Mouse (Mus musculus): ENCODE results near the gene Lekr1. TPM values are rescaled to one million over a fixed set of nuclear protein-coding genes. Genes with fewer than 3 reads are reported as not detected.
"Not testable (repeated sequence)": the region's sequence is repeated elsewhere in the genome, so short reads cannot be mapped to it uniquely, and the experiment has no call there.

Gene Lekr1
- total and polyA plus RNA-seq, 3 experiments = 1.8 to 2.5 TPM; not detected in 1

- no peaks in the 10 kb centered on the region for H3K79me2 ChIP-seq (ENCODE audit: control insufficient read depth, insufficient read depth, low read length, poor library complexity)
- H3K27me3 ChIP-seq (ENCODE audit: control insufficient read depth in 1 of 2, insufficient read depth in 2 of 2, low read length in 2 of 2) = peaks cover under 1 to 1% of the 10 kb centered on the region in 2 experiments
- no peak overlapping the region for H3K4me3 ChIP-seq (ENCODE audit: control insufficient read depth in 1 of 2, insufficient read depth in 1 of 2, low read depth in 2 of 2, low read length in 2 of 2)
- TF ChIP-seq POLR2A (IDR thresholded peaks at IDR 0.05; ENCODE audit: control insufficient read depth in 1 of 2, insufficient read depth in 1 of 2, low read depth in 1 of 2, low read length in 2 of 2, poor library complexity in 1 of 2) (no peak), ELF1 (IDR thresholded peaks at IDR 0.05; ENCODE audit: low read depth, low read length) (no peak), ZNF384 (IDR thresholded peaks at IDR 0.05; ENCODE audit: low read depth, low read length) (no peak), CTCF (IDR thresholded peaks at IDR 0.05 in 2 of 3, conservative IDR thresholded peaks at IDR 0.05 in 1 of 3; ENCODE audit: control insufficient read depth in 1 of 3, insufficient read depth in 1 of 3, low read depth in 2 of 3, low read length in 3 of 3, poor library complexity in 1 of 3, severe bottlenecking in 1 of 3) (no peak), UBTF (IDR thresholded peaks at IDR 0.05; ENCODE audit: borderline replicate concordance, insufficient read depth, low read depth, low read length) (no peak), EP300 (IDR thresholded peaks at IDR 0.05; ENCODE audit: low read depth in 1 of 2, low read length in 2 of 2) (no peak), GATA1 (IDR thresholded peaks at IDR 0.05; ENCODE audit: low read depth, low read length) (no peak), MAZ (IDR thresholded peaks at IDR 0.05; ENCODE audit: low read depth, low read length) (no peak), MXI1 (IDR thresholded peaks at IDR 0.05; ENCODE audit: low read depth, low read length) (no peak), POLR2AphosphoS5 (IDR thresholded peaks at IDR 0.05; ENCODE audit: borderline replicate concordance, low read depth, low read length) (no peak), CHD2 (IDR thresholded peaks at IDR 0.05; ENCODE audit: low read length) (no peak), TBP (IDR thresholded peaks at IDR 0.05; ENCODE audit: low read depth, low read length) (no peak), KAT2A (conservative IDR thresholded peaks at IDR 0.05; ENCODE audit: low read depth, low read length) (no peak), TAL1 (IDR thresholded peaks at IDR 0.05; ENCODE audit: low read length) (no peak), ETS1 (IDR thresholded peaks at IDR 0.05; ENCODE audit: low read depth, low read length) (no peak), CHD1 (IDR thresholded peaks at IDR 0.05; ENCODE audit: low read depth, low read length) (no peak), RCOR1 (IDR thresholded peaks at IDR 0.05; ENCODE audit: low read depth, low read length) (no peak), ZC3H11A (IDR thresholded peaks at IDR 0.05; ENCODE audit: low read depth, low read length) (no peak), NRF1 (IDR thresholded peaks at IDR 0.05; ENCODE audit: insufficient read depth, low read depth, low read length, poor library complexity, severe bottlenecking) (no peak)
- no peaks in the 10 kb centered on the region for H3K9me3 ChIP-seq (replicated peaks; ENCODE audit: insufficient read depth, low read length)
- no peak for DNase-seq (ENCODE audit: low read depth, low spot score)
- no peaks in the 10 kb centered on the region for H3K36me3 ChIP-seq (ENCODE audit: control insufficient read depth in 1 of 2, insufficient read depth in 2 of 2, low read length in 2 of 2)
- H3K27ac ChIP-seq (ENCODE audit: control insufficient read depth, low read depth, low read length) = no peak overlapping the region
- H3K4me1 ChIP-seq (ENCODE audit: control insufficient read depth in 1 of 2, insufficient read depth in 2 of 2, low read length in 2 of 2) = no peaks in the 10 kb centered on the region
- no peak overlapping the region for H3K9ac ChIP-seq (ENCODE audit: control insufficient read depth, low read depth, low read length, poor library complexity, severe bottlenecking)
These were observed 101.3 kb downstream of the Lekr1 start for GRCm38 (mm10) chr3:65767202-65767862.

GRCm38 (mm10) chr3:65769666-65770065, 103.6 kb downstream of the Lekr1 start:
- DNase-seq (ENCODE audit: low read depth, low spot score); H3K36me3 ChIP-seq (ENCODE audit: control insufficient read depth in 1 of 2, insufficient read depth in 2 of 2, low read length in 2 of 2): not testable (repeated sequence)

More at GRCm38 (mm10) chr3:65769666-65770065, 103.6 kb downstream of the Lekr1 start:
- not testable (repeated sequence) for H3K9ac ChIP-seq (ENCODE audit: control insufficient read depth, low read depth, low read length, poor library complexity, severe bottlenecking); H3K27me3 ChIP-seq (ENCODE audit: control insufficient read depth in 1 of 2, insufficient read depth in 2 of 2, low read length in 2 of 2); H3K4me1 ChIP-seq (ENCODE audit: control insufficient read depth in 1 of 2, insufficient read depth in 2 of 2, low read length in 2 of 2); H3K27ac ChIP-seq (ENCODE audit: control insufficient read depth, low read depth, low read length); H3K79me2 ChIP-seq (ENCODE audit: control insufficient read depth, insufficient read depth, low read length, poor library complexity); H3K4me3 ChIP-seq (ENCODE audit: control insufficient read depth in 1 of 2, insufficient read depth in 1 of 2, low read depth in 2 of 2, low read length in 2 of 2); H3K9me3 ChIP-seq (replicated peaks; ENCODE audit: insufficient read depth, low read length)

All from MEL (cell line).